Mouse (Mus musculus) heart, adult 9 months (tissue): ENCODE results near the gene Hist1h2be.
"Not testable (repeated sequence)": the region's sequence is repeated elsewhere in the genome, so short reads cannot be mapped to it uniquely, and the experiment has no call there.

Experiments
- DNase-seq, 2 experiments: peaks; one replicate each; pipeline ENCODE4 v3.0.0; 2022; ENCODE audit warnings: low spot score in 2 of 2

Gene Hist1h2be

DNA sequence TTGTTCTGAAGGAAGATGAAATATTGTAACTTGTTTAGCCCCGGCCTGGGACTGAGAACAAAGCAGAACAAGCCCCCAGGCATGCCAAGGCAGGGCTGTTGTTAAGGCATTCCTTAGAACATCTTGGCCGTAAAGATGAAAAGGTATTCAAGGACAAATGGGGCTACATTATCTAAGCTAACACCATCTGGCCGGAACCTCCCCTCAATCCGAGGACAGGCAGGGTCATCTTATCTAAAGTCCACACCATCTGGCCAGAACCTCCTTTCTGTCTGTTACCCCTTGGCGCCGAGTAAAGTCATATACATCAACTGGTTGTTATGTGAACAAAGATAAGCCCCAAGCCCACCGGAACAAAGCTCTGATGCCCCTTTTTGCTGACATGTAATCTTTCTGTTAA is 29.0 kb downstream of the Hist1h2be start:
- not testable (repeated sequence) for DNase-seq

DNA sequence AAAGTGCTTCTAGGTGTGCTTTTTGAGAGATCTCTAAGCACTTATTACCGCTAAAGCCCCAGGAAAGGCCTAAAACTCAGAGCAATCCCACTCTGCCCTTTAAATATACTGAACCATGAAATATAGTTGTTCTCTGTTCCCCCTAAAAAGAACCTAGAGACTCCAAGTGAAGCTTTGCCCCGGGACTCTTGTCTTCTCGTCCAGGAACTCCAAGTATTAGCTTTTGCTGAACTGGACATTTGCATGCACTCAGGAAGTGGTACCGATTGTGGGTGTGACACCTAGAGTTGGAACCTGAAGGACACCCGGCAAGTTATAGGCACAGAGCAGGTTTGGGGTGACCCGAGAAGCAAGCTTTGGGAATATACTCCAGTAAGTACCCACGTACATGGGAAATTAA is 29.7 kb downstream of the Hist1h2be start:
- no peak for DNase-seq

DNA sequence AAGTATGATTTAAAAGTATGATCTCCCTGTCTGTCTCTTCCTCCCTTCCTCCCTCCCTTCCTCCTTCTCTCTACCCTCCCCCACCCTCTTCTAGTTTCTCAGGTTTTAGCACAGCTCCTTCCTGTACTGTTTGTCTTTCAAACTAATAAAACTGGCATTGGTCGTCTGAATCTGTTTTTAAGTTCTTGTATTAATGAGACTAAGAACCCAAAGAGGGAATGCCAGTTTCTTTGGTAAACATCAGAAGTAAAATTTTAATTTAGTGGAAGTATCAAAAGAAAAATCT is 34.0 kb downstream of the Hist1h2be start:
- DNase-seq, result no peak

DNA sequence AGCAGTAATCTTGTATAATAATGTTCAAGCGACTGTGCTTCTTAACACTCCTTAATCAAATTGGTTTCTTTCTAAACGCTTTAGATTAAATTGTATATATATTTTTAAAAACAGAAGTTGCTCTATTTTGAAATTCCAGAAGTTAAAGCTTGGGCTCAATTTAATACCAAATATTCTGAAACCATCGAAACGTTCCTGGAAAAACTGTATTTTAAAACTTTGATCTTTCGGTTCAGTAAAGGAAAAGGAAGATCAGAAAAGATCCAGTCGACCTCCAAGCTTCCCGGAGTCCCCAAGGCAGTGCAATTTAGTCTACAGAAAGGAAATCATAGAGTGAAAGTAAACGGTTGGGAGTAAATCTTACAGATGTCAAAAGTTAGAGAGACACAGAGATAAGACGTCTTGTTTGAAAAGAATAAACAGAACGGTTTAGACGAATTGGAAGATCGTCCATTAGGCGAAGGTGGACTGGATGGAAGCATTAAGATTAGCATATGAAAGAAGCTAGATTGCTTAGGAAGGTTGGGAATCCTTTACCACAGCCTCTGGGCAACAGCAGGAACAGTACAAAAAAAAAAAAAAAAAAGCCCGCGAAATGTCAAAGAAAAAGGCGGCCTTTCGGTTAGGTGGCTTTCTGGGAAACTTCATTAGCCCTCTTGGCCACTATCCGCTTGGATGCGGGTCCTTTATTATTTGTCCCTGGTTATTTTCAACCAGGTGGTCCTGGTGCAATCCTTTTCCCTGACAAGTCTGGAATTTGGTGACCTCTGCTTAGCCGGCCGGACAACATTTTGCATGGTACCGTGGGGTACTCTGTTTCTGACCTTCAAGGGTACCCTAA is 34.6 kb downstream of the Hist1h2be start:
- no peak for DNase-seq

DNA sequence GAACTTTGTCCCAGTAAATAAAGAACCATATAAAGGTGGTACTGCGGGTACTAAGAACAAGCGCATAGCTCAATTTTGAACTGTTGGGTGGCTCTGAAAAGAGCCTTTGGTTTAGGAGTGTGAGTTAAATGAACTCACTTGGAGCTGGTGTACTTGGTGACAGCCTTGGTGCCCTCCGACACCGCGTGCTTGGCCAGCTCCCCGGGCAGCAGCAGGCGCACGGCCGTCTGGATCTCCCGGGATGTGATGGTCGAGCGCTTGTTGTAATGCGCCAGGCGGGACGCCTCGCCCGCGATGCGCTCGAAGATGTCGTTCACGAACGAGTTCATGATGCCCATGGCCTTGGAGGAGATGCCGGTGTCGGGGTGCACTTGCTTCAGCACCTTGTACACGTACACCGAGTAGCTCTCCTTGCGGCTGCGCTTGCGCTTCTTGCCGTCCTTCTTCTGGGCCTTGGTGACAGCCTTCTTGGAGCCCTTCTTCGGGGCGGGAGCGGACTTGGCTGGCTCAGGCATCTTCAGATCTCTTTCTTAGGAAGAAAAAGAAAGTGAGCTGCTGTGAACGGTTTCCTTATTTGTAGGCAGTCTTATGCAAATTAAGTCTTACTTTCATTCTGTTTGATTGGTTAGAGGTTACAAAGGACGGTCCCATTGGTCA is 35.4 kb downstream of the Hist1h2be start:
- DNase-seq, result peak; percentile 88 to 93

DNA sequence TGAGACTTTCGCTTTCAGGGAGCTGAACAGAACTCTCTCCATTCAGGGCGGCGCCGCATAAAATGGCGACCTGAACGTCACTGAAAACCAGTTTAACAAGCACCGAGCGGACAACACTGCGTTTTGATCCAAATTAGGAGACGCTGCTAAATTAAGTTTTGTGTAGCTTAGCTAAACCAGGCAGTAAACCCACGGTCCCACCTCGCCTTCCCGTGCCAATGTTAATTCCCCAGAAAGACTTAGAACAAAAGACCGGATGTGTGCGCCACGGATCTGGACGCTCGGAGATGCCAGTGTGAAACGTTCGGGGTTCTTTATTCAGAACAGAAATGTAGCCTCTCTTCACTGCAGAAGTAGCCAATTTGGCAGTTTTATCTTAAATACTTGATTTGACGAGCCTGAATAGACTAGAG is 35.9 kb downstream of the Hist1h2be start:
- DNase-seq, result peak; percentile 69 to 75

DNA sequence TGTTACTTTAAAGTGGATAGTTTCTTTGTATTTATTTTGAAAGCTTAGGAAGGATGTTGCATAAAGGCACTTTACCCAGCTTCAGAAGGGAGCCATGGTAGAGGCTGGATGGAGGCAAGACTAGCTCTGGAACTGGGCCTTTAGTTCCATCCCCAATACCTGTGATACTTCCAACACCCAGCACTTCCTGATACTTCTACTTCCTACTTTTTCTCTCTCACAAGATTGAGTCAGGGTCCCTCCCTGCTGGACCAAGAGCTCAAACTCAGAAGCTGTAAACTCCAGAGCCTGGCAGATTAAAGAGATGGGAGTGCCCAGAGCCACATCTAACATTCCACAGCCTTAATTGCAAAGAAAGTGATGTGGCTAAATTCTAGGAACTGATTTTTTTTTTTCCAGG is 36.6 kb downstream of the Hist1h2be start:
- no peak for DNase-seq

DNA sequence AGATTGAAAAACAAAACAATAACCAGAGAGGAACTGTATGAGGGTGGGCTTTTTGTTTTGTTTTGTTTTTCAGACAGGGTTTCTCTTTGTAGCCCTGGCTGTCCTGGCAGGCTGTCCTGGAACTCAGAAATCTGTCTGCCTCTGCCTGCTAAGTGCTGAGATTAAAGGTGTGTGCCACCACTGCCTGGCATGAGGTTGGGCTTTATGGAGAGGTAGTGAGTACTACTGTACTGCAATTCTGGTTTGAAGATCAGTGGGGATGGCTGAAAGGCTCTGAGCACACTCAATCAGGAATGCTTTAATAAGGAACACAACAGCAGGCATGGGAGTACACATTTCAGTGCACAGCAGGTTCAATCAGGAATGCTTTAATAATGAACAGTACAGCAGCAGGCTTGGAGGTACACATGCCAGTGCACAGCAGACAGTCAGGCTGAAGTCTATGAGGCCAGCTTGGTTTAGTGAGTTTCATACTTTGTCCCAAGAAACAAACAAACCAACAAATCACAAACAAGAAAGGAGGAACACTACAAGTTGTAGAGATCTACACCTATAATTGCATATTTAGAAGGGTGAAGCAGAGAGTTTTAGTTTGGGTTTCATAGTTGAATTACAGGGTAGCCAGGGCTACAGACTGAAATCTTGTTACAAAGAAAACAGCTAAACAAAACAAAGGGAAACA is 37.4 kb downstream of the Hist1h2be start:
- no peak for DNase-seq

DNA sequence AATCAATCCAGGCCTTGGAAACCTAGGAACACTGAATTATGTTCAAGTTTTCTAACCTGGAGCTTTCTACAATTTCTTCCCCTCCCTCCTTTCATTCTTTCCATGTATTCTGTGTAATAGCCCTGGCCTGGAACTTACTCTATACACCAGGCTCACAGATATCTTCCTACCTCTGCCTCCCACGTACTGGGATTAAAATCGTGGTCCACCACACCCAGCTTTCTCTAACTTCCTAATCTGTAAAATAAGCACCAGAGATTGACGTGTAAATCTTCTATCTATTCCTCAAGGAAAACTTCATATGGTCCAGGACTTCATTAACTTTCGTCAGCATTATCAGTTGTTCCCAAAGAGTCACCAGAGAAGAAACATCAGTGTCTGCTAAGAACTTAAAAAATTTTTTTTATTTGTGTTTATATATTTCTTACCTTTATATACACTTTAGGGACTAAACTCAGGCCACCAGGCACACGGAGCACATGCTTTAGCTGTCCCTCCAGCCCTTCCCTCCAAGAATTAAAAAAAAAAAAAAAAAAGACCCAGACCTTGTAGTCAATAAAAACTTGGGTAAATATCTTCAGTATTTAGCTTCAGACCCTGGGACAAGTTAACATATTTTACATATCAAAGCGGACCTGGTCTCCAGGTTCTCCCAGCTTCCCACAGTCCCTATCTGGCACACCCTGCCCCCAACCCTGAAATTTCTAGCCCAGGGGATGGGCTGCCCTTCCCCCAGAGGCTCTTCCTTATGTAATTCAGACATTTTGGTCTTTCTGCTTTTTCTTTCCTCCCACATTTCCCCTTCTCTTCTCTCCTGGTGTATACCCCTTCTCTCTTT is 38.5 kb downstream of the Hist1h2be start:
- no peak for DNase-seq

DNA sequence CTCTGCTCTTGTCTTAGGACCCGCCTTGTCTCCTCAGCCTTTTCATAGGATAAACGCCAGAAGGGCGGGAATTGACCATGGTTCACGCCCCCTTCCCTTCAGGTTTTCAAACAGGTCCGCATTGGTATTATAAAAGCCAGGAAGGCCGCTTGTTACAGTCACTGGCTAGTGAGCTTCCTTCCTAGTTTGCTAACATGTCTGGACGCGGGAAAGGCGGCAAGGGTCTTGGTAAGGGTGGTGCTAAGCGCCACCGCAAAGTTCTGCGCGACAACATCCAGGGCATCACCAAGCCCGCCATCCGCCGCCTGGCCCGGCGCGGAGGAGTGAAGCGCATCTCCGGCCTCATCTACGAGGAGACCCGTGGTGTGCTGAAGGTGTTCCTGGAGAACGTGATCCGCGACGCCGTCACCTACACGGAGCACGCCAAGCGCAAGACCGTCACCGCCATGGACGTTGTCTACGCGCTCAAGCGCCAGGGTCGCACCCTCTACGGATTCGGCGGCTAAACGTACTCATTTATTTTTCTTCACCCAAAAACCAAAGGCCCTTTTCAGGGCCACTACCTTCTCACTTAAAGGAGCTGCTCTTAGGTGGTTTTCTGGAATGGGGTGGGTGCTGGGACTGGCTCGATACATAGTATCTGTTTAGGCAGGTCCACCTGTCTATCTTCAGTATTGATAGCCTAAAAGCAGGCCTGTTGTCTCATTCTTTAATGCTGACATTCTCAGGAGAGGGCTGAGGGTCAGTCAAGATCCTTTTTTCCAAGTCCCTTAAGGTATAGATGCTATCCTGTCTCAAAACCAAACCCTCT is 39.3 kb downstream of the Hist1h2be start, which contains the start of gene Hist1h4d:
Gene Hist1h4d, plus strand, starts transcription at position 191 of the 811 bp plus-strand sequence.
- DNase-seq, result peak; percentile 99 to 100

DNA sequence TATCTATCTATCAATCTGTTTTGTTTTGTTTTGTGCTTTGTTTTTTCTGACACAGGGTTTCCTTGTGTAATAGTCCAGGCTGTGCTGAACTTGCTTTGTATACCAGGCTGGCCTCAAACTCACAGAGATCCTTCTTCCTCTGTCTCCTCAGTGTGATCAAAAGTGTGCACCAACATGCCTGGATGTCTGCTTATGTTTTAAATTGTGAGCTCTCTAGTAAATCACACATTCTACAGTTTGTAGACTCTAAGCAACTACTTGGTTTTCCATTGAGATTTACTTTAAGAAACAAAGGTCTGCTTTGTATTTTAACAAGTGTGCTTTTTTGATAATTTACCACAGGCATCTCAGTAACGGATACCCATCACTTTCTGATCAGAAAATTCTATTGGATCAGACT is 43.1 kb downstream of the Hist1h2be start:
- DNase-seq, result no peak

DNA sequence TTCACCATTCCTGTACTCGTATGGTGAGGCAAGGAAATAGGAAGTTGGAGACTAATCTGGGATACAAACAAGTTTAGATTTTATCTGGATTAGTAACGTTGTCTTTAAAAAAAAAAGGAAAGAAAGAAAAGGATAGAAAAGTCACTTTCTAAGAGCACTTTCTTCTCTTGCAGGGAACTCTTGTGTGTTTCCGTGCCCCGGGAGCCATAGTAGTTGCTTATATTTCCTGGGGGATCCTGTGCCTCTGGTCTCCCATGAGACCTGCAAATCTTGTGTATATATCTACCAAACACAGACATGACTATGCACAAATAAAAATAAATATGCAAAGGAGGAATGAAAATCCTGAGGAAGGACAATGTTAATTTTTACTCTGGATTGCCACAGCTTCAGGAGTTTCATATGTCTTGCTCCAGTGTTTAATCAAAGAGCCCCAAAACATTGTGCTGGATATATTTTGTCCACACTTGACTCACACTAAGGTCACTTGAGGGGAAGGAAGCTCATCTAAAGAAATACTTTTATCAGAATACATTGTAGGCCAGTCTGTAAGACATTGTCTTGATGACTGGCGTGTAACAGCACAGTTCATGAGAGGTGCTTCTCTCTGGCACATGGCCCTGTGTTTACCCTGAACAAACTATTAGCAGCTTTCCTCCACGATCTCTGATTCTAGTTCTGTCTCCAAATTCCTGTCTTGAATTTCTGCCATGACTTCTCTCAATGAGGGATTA is 43.9 kb downstream of the Hist1h2be start:
- DNase-seq, result no peak

DNA sequence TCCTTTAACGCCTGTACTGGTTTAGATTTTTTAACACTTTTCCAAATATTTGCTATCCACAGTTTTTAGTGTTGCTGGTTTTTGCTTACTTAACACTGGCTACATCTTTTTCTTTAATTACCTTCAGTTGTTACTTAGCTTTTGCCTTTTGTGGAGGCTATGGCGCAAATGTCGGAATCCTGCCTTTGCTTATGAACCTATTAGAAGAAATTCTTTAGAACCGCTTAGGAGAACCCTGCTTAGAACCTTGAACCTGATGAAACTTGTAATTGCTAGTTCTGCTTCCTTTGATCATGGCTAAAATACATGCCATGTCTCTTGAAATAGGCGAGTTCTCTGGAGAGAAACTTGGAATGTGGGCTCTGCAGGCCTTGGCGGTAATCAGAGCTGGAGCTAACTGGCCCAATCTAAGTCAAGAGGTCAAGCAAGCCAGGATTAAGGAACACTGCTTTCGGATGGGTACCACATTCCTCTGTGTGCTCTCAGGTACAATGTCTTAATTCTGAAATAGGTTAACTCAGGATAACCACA is 44.5 kb downstream of the Hist1h2be start:
- no peak for DNase-seq

DNA sequence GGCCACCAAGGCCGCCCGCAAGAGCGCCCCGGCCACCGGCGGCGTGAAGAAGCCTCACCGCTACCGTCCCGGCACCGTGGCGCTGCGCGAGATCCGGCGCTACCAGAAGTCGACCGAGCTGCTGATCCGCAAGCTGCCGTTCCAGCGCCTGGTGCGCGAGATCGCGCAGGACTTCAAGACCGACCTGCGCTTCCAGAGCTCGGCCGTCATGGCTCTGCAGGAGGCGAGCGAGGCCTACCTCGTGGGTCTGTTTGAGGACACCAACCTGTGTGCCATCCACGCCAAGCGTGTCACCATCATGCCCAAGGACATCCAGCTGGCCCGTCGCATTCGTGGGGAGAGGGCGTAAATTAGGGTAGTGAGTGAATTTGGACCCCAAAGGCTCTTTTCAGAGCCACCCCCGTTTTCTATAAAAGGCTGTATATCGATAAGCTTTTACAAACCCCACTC is 45.0 kb downstream of the Hist1h2be start:
- DNase-seq, result not testable (repeated sequence)

DNA sequence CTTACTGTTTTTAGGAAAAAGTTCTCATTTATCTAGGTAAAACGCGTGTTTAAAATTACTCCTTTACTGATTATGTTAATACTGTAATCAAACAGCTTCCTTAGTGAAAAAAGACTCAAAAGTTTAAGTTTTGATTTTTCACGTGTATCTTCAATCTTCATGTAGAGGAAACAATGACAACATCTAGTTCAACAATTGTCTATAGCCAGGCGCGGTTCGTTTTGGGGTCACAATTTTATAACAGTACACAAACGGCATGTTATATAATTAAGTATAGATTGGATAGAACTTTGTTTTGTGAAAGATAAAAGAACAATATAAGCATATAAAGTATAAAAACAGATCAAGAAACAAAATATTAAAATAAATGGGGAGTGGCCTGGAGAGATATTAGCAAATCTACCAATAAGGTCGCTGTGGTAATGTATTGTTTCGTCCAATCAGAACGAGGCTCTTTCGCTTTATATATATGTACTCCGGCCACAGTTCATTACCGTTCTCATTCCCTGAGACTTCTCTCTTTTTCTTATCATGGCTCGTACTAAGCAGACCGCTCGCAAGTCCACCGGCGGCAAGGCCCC is 45.6 kb downstream of the Hist1h2be start, which contains the start of gene Hist1h3d:
Gene Hist1h3d, plus strand, starts transcription at position 493 of the 581 bp plus-strand sequence.
- DNase-seq, result peak; percentile 57 to 78

DNA sequence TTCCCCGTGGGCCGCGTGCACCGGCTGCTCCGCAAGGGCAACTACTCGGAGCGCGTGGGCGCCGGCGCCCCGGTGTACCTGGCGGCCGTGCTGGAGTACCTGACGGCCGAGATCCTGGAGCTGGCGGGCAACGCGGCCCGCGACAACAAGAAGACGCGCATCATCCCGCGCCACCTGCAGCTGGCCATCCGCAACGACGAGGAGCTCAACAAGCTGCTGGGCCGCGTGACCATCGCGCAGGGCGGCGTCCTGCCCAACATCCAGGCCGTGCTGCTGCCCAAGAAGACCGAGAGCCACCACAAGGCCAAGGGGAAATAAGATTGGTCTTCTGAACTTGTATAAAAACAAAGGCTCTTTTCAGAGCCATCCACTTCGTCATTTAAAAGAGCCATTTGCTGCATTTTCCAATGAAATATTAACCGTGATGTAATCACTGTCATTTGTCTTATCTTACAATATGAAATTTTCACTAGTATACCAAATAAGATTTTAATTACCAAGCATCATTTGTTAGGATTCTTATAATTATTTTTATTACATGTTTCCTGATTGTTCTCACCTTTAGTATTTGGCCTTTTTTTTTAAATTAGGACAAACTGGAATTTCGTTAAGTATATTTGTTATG is 46.3 kb downstream of the Hist1h2be start:
- not testable (repeated sequence) for DNase-seq

DNA sequence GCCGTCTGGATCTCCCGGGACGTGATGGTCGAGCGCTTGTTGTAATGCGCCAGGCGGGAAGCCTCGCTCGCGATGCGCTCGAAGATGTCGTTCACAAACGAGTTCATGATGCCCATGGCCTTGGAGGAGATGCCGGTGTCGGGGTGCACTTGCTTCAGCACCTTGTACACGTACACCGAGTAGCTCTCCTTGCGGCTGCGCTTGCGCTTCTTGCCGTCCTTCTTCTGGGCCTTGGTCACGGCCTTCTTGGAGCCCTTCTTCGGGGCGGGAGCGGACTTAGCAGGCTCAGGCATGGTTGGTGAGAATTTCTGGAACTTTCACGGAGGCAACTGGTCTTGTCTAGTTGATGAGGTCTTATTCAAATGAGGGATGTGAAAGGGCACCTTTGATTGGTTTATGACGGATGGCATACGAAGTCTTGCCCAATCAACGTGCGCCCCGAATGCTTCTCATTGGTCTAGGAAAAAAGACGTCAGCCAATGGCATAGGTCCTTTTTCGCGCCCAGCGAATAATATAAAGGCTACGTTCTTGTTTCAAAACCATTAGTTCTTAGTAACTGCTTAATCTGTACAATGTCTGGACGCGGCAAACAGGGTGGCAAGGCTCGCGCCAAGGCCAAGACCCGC is 46.9 kb downstream of the Hist1h2be start, which contains the start of the genes Hist1h2bf and Hist1h2ad:
Gene Hist1h2bf, minus strand, starts transcription at position 299 of the 627 bp plus-strand sequence.
Gene Hist1h2ad, plus strand, starts transcription at position 484 of the 627 bp plus-strand sequence.
- DNase-seq, result peak; percentile 89 to 95
